Mouse (Mus musculus) brain, embryonic 18.5 days (tissue): ENCODE data around the gene Cdkn1a.

ENCODE experiments used
- DNase-seq: peaks from one replicate; pipeline ENCODE4 v3.0.0-alpha.2; 2012; ENCODE audit warnings: low read depth, low spot score

Gene Cdkn1a

DNA sequence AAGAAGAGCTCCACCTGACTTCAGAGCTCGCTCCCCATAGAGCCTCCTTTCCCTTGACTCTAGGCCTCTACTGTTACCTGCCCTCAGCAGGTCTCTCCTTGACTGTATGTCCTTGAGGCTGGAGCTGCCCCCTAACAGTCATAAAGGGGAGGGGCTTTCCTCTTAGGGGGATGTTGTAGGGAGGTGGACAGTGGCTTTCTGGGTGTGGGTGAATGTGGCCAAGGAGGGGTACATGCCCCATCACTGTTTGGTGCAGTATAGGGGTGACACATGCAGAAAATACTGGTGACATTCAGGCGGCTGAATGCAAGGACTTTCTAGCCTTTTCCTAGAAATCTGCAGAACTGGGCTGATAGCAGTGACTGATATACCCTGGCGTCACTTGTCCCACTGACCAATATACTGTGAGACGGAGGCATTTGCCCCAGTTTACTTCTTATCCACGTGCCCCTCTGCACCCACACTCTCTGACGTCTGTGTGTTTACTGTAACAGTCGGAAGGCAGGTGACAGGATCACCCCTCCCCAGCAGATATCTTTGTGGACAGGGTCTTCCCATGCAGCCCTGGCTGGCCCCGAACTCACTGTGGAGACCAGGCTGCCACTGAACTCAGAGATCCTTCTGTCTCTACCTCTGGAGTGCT is 26.4 kb downstream of the Cdkn1a start:
- DNase-seq, result no peak

- DNase-seq, result no peak
Measured at GRCm38 (mm10) chr17:29118057-29118456, 27.3 kb downstream of the Cdkn1a start.

DNA sequence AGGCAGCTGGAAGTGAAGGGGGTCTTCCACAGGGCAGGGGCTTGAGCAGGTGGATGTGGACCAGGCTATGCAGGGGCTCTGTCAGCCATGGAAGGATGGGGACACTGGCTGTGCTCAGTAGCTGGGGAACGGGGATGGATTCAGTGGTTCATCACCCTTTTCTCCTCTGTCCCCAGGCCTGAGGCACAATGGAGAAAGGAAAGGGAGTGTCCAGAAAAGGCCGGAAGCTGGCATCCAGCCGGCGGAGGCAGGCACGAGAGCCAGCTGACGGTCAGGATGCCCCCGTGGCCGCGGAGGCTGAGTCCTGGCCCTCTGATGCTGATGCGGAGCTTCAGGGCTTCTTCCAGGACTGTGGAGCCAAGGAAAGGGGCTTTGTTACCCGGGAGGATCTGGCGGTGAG is 29.9 kb downstream of the Cdkn1a start:
- no peak for DNase-seq

DNA sequence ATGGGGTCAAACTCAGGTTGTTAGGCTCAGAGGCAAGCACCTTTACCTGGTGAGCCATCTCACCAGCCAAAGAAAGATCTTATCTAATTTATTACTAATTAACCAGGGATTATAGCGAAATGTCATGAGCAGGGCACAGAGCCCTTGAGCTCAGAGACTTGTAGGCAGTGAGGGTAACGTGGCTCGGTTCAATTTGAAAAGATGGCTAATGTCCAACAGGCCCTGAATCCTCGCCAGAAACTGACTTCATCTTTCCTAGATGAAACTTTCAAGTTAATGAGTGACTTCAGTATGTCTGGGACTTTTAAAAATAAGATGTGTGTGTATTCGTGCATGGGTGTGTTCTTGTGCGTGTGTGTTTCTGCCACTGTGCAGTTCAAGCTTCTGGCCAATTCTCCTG is 32.0 kb downstream of the Cdkn1a start:
- no peak for DNase-seq

DNA sequence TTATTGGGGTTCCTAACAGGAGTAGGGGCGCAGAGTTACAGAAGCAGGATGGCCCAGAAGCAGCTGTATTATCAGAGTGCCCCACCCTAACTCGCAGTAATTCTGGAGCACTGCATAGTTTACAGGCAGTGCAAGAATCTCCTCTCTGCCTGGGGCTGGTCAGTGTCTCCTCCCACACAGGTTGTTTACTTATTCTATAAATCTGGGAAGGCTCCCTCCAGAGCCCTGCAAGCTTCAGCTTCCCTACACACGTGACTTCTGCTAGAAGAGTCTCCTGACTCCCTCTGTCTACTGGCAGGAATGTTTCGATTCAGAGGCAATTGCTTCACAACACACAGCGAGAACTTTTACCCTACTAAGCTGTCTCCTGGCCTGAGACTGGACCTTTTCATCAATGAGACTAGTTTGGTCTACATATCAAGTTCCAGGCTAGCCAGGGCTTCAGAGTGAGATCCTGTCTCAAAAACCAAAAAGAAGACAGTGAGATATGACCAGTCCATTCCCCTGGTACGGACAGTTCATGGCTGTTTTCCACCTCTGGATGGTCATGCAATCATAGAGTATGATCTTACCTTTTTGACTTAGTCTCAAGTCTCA is 32.9 kb downstream of the Cdkn1a start:
- no peak for DNase-seq

DNA sequence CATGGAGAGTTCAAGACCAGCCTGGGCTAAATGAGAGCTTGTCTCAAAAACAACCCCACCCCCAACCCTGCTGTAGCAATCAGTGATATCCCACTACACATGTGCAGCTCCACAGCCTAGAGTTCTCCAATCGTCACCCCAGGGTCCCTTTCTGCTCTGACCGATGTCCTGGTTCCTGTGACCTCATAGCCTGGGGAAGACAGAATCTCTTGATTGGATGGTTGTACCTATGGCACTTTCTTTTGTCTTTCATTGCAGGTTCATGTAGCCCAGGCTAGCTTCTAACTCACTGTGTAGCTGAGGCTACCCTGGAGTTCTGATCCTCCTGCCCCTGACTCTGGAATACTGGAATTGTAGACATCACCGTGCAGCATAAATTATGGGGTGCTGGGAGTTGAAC is 35.8 kb downstream of the Cdkn1a start:
- no peak for DNase-seq

- no peak for DNase-seq
Measured at GRCm38 (mm10) chr17:29129341-29129740, 38.6 kb downstream of the Cdkn1a start.

- no peak for DNase-seq
Measured at GRCm38 (mm10) chr17:29135066-29135465, 44.3 kb downstream of the Cdkn1a start.

GRCm38 (mm10) chr17:29136236-29136635 is 45.5 kb downstream of the Cdkn1a start:
- no peak for DNase-seq

GRCm38 (mm10) chr17:29137906-29138305 is 47.1 kb downstream of the Cdkn1a start:
- DNase-seq, result no peak

DNA sequence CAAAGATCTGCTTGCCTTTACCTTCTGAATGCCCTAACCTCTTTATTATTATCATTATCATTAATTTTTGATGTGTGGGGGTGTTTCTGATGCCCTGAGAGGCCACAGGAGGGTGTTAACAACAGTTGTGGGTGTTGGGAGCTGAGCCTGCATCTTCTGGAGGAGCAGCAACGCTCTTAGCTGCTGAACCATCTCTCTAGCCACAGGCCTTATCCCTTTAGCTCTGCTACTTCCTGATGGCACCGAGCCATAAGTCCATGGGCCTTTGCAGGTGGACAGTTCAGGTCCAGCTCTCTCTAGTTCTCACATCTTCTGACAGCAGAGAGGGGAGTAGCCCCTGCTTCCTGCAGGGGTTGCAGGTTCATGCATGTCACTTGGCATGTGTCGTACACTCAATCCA is 50.8 kb downstream of the Cdkn1a start:
- DNase-seq, result no peak

- no peak for DNase-seq
Measured at GRCm38 (mm10) chr17:29143266-29143665, 52.5 kb downstream of the Cdkn1a start.

DNA sequence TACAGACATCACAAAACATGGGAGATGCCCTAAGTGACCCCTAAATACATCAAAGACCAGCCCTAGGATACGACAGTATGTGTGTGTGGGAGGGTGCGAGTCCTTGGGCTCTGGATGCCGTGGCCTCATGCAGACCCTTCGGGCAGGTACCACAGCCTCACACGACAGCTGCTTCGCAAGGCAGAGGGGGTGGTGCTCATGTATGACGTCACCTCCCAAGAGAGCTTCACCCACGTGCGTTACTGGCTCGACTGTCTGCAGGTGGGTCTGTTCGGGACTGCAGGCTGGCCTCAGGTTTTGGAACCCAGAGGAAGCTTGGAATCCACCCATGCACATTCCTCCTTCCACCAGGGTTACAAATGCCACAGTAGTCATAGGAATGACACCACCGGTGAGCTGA is 54.3 kb downstream of the Cdkn1a start:
- DNase-seq, result no peak

DNA sequence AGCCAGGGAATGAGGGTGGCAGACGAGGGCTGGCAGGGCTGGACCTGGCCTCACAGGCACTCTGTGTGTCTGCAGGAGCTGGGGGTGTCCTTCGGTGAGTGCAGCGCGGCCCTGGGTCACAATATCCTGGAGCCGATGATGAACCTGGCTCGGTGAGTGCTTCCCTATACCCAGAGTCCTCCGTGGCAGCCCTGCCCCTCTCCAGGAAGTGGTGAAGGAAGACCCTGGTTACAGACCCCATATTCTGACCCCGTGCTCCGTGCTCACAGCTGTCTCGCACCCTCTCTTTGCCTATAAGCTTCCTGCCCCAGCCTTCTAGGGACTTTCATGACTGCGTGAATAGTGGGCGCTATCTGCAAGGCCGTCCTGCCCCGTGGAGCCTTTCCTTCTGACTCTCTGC is 56.5 kb downstream of the Cdkn1a start:
- DNase-seq, result no peak

DNA sequence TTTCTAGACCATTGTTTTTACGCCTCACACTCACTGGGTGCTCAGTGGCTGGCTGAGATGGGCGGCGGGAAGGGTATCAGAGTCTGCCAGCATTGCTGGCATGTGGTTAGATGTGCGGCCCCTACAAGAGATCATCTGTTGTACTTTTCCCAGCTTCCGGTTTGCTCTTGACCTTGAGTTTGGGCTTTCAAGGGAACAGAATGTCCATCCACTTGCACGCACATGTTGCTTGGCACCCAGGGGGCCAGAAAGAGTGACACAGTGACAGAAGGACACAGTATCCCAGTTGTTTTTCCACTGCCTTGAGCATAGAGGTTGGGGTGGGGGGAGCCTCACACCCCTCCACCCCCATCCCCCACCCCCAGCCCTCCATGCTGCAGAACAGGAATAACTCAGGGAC is 57.0 kb downstream of the Cdkn1a start:
- DNase-seq, result no peak

DNA sequence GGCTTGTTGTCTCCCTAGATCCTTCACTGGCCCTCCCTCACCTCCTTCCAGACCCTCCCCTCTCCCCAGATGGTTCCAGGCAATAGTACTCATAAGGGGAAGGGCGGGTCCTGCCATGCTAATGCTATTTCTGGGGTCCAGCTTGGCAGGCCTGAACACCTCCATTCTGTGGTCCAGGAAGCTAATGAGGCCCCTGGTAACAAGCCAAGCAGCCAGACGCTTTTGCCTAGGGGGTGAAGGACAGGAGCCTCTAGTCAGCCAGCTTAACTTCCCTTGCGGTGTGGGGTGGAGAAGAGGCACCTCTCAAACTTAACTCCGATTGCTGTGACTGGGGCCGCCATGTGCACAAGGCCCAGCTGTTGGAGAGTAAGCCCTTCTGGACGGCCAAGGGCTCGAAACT is 59.0 kb downstream of the Cdkn1a start:
- no peak for DNase-seq
